Mouse (Mus musculus) left cerebral cortex, adult 18-20 months (tissue): ENCODE data around the gene Tldc2. TPM values are rescaled to one million over a fixed set of nuclear protein-coding genes. Genes with fewer than 3 reads are reported as not detected.

Source experiments
- DNase-seq, 2 experiments: peaks; one replicate each; pipeline ENCODE4 v3.0.0; 2021 to 2022; ENCODE audit warnings: low spot score in 2 of 2, mixed read lengths in 1 of 2
- total RNA-seq, 2 experiments: library from RNA; stranded (reverse); gene quantifications; 2 replicates each; pipeline ENCODE4 v1.2.3; 2021

Tldc2 gene
- total RNA-seq, 2 experiments from 2014 or later = not detected

DNA sequence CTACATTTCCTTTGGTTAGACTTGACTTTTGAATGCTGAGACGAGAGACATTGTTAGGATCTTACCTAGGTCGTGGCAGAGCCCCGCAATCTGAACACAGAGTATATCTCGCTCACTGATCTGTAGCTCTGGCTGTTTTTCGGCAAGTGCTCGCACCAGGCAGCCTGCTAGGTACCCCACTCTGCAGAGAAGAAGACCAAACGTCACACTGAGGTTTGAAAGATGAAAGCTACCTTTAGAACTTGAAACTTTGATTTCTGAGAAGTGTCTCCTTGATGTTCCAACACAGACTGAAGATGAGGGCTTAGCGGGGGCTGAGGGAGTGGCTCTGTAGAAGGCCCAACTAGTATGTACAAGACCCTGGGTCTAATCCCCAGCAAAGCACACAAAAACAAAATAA lies 34.9 kb downstream of the Tldc2 start:
- no peak for DNase-seq

DNA sequence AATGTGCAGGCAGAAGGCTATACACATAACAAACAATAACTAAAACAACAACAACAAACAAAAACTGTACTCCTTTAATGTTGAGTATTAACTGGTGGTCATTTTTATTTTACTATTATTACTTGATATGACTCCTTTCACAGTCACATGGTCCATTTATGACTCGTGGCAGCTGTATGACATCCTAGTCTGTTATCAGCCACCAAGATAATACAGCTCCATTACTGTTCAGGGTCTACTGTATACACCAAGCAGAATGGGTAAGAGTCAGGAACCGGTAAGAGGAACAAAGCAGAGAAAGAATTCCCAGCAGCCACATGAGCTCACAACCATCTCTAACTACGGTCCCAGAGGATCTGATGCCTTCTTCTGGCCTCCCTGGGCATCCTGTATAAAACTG lies 38.4 kb downstream of the Tldc2 start:
- DNase-seq = no peak

DNA sequence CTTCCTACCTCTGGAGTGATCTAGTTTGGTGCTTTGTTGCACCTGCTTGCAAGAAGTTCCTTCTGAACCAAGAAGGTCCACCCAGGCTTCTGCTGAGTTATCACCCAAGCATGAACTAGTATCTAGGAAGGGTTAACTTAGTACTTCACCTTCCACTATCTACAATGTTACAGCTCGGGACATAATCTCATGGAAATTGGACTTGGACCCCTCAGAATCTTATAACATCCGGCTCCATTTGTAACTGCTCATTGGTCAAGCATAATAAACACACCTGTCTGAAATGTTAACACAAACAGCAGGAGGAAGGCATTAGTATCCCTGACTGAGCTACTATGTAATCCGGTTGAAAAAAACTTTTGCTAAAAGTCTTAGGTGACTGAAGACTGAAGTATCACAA lies 40.5 kb downstream of the Tldc2 start:
- no peak for DNase-seq

DNA sequence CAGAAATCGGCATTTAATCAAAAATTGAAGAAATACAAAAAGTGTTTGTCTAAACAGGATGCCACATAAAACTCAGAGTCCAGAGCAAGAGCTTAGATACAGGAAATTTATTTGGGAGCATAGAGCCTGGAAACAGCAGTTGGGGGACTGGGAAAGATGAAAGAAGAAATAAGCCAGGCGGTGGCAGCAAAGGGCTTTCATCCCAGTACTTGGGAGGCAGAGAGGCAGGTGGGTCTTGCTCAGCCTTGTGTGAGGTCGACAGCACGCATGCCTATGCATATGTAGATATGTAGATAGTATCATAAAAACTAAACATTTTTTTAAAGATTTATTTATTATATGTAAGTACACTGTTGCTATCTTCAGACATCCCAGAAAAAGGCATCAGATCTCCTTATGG lies 41.2 kb downstream of the Tldc2 start:
- DNase-seq = no peak

DNA sequence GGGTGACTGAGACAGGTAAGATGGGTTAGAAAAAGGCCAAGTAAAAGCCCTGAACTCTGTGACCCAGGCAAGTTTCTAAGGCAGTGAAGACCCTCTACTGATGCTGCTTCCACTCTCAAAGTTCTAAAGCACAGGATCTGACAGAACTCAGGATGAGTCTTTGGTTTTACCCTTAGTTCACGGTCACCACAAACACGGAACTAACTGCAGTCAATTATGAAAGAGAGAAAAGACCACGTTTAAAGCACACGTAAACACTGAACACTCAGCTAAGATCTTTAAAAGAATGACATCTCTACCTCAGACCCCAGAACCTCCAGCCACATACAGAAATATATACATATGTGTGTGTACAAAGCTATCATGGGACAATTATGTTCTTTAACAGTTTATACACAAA lies 42.2 kb downstream of the Tldc2 start:
- DNase-seq = no peak

DNA sequence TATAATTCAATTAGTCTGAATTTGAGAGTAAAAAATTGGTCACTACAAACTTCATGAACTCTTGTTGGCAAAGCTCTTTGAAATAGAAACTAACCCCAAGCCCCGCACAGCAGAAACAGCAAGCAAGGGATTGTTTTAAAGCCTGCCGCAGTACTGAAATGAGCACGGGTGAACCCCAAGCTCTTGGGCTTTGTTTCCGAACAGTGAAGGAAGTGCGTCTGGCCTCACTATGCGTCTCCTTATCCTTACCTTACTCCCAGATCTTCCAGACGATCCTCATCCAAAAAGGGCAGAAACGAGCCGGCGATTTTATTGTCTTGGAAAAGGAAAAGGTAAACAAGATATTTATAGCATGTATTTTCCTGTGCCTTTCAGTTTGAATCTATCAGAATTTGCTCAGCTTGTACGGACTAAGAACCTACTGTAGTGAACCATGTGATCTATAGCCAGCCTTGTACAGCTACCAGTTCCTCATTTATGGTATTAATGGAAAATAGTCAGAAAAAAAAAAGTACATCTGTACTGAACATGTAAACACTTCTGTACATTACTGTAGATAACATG lies 42.8 kb downstream of the Tldc2 start:
- no peak for DNase-seq

DNA sequence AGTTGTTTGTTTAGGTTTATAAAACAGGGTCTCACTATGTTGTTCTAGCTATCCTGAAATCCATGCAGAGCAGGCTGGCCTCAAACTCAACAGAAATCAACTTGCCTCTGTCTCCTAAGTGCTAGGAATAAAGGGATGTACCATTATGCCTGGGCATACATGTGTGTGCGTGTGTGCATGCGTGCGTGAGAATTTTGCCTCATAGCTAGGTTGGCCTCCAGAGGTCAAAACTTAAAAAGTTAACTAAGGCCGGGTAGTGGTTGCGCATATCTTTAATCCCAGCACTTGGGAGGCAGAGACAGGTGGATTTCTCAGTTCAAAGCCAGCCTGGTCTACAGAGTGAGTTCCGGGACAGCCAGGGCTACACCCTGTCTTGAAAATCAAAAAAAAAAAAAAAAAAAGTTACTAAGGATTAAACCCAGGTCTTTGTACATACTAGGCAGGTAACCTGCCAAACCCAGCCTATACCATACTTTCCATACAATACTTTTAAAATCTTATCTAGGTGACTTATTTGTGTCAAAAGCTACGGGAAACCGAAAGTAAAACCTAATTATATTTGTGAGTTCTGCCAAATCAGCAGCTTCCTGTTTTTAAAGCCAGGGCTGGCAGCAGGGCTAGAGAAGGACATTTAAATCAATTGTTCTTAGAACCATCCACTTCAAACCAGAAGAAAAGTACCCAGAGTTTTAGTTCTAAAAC lies 44.1 kb downstream of the Tldc2 start:
- DNase-seq = no peak

DNA sequence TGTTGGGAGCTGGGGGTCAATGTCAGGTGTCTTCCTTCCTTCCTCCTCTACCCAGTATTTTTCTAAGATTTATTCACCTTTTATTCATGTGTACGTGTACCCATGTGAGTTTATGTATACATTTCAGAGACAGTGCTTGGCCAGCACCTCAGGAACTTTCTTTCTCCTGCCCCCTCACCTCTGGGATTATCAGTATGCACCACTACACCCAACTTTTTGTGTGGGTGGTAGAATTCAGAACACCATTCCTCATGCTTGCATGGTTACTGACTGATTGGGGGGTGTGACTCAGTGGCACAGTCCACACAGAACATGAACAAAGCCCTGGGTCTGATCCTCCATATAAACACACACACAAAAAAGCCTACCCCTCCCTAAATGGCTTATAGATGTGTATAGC lies 45.2 kb downstream of the Tldc2 start:
- no peak for DNase-seq

DNA sequence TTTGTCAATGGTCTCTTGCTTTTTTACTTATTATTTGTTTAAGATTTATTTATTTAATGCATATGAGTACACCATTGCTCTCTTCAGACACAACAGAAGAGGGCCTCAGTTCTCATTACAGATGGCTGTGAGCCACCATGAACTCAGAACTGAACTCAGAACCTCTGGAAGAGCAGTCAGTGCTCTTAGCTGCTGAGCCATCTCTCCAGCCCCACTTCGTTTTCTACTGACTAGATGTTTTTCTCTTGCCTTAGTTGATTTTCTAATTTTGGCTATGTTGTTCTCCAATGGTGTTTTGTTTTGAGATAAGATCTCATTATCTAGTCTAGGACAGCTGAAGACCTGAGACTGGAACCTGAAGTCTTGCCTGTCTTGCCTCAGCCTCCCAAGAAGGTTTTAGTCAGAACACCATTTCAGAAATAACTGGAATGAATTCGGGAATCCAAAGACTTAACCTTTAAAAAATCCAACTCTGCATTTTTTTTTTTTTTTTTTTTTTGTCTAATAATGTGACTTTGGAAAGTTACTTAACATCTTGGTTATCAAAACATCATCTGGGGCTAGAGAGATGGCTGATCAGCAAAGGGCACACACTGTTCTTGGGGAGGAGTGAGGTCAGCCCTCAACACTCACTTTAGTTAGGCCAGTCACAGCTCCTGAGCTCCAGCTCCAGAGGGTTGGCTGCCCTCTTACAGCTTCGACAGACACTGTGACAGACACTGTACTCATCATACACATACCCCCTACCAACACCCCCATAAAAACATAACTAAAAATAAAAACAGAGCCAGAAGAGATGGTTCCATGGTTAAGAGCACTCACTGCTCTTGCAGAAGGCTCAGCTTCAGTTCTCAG lies 46.1 kb downstream of the Tldc2 start:
- DNase-seq = no peak

DNA sequence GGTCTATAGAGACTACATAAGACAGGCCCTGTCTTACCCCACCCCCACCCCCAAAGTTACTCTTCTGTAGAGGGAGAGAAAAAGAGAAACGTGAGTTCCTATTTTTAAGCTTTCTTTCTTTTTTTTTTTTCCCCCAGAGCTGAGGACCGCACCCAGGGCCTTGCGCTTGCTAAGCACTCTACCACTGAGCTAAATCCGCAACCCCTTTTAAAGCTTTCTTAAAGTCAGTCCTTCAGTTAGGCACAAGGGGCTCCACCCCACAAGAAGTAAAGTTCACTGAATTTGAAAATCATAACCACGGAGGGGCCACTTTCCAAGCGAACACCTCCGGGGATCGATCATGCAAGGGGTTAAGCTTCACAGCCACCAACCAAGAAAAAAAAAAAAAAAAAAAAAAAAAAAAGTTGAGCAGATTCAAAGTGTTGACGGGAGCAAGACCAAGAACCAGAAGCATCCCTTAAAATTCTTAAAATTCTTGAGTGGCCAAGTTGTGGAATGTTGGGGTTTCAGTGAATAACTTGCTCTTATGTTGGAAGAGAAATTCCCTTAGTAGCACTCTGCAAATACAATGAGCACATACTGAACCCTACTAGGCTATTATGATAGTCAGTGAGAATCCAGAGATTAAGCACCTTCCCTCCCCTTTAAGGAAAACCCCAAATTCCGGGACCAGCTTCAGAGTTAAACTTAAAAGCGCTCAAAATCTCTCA lies 47.1 kb downstream of the Tldc2 start:
- no peak for DNase-seq

DNA sequence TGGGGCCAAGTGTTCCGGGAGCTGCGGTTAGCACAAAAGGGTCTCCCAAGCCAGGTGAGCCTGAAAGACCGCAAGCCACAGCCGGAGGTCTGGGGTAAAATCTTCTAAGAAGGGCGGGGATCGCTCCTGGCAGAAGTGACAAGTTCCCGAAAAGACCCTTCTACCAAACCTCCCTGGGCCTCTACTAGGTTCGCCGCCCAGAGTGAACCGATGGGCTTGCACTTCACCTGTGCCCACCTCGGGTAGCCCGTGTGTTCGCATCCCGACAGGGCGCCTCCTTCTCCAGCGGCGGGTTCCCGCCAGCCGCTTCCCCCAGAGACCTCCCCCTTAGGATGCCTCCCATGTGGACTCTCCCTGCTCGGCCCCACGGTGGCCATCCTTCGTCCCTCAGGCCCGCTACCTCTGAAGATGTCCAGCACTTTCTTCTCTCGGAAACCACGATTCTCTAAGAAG lies 47.6 kb downstream of the Tldc2 start:
- DNase-seq = peak in 1 of 2 experiments; percentile 4

DNA sequence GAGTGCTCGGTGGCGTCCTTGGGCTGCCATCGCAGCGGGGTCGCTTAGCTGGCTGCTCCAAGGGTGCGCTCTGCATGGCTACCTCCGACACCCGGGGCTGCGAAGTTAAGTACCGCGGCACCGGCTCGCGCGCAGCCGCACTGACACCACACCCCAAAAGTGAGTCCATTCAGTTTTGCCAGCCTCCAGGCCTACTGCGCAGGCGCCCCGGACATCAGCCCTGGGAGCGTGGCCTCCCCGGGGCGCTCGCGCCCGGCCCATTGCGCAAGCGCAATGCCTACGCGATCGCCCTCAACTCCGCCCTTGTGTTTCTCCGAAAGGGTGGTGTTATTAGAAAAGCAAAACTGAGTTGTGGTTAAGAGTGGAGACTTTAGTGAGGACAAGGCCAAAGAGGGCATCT lies 48.2 kb downstream of the Tldc2 start, which contains the start of gene Samhd1:
TSS of gene Samhd1 (minus strand) at position 252 of the 400 bp plus-strand sequence.
- peak; percentile 89 to 94 for DNase-seq

DNA sequence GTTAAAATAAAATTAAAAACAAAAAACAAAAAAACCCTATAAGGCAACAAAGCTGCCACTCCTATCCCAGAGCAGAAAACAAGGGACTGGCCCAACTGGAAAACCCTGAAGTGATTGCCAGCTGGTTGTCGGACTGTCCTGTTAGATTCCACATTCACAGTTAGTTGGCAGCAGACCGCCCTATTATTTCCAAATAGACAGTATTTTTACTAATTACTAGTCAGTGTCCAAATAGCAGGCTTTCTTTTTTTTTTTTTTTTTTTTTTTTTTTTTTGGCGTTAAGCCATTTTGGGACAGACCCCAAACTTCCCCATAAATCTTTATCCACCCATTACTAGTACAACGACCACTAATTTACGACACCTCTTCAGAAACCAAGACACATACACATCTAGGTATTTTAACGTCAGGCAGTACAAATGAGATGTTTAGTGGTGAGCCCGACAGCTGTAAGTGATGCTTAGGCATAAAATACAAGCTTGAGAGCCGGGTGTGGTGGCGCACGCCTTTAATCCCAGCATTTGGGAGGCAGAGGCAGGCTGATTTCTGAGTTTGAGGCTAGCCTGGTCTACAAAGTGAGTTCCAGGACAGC lies 48.8 kb downstream of the Tldc2 start:
- DNase-seq = no peak

DNA sequence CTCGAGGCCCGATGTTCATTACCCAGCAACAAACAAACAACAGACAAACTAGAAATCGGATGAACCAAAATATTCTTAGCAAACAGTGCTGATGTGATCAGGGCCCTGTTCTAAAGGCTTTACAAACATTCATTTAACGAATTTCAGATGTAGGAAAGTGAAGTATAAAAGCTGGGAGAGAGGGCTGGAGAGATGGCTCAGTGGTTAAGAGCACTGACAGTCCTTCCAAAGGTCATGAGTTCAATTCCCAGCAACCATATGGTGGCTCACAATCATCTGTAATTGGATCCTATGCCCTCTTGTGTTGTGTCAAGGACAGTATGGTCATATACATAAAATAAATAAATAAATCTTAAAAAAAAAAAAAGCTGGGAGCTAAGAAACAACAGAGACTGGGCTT lies 49.3 kb downstream of the Tldc2 start:
- no peak for DNase-seq

DNA sequence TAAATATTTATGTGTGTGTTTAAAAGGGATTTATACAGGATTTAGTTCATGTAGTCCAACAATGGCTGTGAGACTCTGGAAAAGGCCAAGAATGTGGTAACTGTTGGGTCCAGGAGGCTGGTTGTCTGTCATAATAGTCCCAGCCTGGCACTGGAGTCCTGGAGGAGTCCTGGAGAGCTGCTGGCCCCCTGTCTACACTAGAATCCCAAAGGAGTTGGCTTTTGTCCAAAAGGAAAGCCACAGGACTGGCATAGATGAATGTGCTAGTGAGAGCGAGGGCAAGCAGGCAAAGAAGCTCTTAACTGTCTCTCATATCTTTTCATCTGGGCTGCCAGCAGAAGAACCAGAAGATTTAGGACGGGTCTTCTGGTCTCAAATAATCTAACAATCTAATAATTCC lies 49.8 kb downstream of the Tldc2 start:
- DNase-seq = no peak

DNA sequence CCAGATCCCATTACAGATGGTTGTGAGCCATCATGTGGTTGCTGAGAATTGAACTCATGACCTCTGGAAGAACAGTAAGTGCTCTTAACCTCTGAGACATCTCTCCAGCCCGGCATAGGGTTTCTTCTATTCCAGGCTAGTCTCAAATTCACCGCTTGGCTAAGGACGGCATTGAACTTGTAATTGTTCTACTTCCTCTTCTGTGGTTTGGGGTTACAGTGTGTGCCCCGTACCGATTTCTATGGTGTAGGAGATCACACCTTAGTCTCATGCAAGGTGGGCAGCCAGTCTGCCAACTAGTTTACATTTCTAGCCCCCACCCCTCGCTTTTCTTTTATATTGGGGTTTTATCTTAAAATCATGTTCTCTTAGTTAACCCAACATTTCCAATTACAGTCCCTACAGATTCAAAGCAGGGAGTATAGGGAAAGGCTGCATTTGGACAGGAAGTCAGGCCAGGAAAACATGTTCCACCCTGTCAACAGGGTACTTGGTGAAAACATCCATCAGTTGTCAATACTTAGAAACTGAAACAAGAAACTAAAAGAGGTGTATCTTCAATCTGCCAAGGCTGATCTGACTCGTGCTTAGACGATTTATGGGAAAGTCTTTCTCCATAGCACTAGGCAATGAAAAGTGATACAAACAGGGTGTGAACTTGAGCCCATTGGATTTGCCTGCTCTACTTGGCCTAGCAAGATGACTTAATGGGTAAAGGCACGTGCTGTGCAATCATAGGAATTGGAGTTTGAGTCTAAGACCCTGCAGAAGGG lies 51.3 kb downstream of the Tldc2 start:
- no peak for DNase-seq

DNA sequence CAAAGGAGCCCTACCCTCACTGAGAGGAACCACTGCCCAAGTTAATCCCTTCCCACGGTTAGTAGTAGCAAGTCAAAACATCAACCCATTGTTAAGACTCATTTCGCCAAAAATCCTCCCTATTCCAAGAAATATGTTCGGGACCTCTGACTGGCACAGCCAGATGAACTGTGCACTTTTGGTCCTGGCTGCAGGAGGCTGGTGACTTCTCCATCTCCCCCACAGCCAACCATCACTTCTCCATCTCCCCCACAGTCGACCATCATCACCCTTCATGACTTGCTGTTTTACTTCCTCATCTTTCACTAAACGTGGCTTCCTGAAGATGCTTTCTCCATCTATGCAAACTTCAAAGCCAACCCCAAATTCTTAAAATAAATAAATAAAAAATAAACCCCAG lies 52.0 kb downstream of the Tldc2 start:
- DNase-seq = no peak

DNA sequence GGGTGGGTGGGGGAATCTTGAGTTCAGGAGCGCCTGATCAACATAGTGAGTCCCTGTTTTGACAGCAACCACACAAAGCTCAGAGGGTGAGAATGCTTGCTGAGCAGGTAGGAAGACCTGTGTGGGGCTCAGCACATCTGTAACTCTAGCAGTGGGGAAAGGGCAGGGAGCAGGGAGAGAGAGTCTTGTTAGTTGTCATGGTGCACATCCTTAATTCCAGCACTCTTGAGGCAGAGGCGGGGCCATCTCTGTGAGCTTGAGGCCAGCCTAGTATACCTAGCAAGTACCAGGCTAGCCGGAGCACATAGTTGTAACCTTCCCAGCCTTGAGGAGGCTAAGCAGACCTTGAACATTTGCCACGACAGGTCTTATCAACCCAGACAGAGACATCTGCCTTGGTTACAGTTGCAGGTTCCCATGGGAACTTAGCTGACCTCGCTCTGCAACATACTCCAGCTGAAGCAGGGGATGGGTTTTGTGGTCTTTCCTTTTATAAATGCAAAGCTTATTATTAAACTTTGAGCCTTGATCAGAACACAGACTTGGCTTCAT lies 52.5 kb downstream of the Tldc2 start:
- no peak for DNase-seq

DNA sequence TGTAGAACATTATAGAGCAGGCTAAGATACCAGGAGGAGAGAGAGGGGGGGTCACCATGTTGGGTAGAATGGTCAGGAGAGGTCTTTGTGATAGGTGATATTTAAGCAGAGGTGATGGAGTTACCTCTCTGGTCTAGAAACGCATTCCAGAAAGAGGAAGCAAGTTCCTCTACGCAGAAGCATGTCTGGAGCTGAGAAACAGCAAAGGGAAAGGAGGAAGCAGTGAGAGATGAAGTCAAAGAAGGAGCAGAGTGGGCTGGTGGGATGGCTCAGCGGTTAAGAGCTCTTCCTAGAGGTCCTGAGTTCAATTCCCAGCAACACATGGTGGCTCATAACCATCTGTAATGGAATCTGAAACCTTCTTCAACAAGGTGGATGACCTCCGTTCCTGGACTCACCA lies 55.1 kb downstream of the Tldc2 start:
- DNase-seq = no peak

DNA sequence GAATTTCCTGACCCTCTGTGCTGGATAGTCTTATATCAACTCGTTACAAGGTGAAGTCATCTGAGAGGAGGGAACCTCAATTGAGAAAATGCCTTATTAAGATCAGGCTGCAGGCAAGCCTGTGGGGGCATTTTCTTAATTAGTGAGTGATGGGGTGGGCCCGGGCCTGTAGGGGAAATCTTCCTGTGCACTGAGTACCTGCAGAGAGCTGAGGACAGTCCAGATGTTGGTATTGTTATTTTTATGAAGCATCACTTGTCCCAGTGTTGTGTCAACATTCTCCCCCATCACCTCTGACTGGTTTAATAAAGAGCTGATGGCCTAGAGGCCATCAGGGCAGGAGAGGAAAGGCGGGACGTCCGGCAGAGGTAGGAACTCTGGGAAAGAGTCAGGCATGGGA lies 57.3 kb downstream of the Tldc2 start:
- no peak for DNase-seq
